Mouse (Mus musculus): ENCODE measurements around the gene Mrc1. TPM values are rescaled to one million over a fixed set of nuclear protein-coding genes. Genes with fewer than 3 reads are reported as not detected.

Gene Mrc1
- polyA plus RNA-seq, 1 experiment from 2014 or later: 6.4 TPM

GRCm38 (mm10) chr2:14232897-14233296, 3.7 kb downstream of the Mrc1 start:
- Histone ChIP-seq H3K4me1 (ENCODE audit: control insufficient read depth, insufficient read depth, low read length) (no peaks in the 10 kb centered on the region), H3K27me3 (ENCODE audit: control insufficient read depth, insufficient read depth, low read length) (no peaks in the 10 kb centered on the region), H3K4me3 (ENCODE audit: low read depth, low read length) (no peak overlapping the region), H3K9me3 (ENCODE audit: control insufficient read depth, low read length) (no peaks in the 10 kb centered on the region), H3K4me2 (no peak overlapping the region), H3K27ac (ENCODE audit: low read depth, low read length) (no peak overlapping the region), H3K36me3 (ENCODE audit: control insufficient read depth, insufficient read depth, low read length) (no peaks in the 10 kb centered on the region), H3K9ac (ENCODE audit: low read length) (no peak overlapping the region)
- ATAC-seq (ENCODE audit: low FRiP score) (no peak), DNase-seq (ENCODE audit: low spot score, missing footprints) (no peak)
- WGBS: 100% methylated on average over 1 of the region's 1 CpGs

GRCm38 (mm10) chr2:14233983-14234382, 4.8 kb downstream of the Mrc1 start:
- DNase-seq (ENCODE audit: low spot score, missing footprints): no peak
- no peaks in the 10 kb centered on the region for H3K27me3 ChIP-seq (ENCODE audit: control insufficient read depth, insufficient read depth, low read length)
- H3K9ac ChIP-seq (ENCODE audit: low read length): no peak overlapping the region
- no peak for ATAC-seq (ENCODE audit: low FRiP score)
- no peak overlapping the region for H3K4me3 ChIP-seq (ENCODE audit: low read depth, low read length)
- no peak overlapping the region for H3K4me2 ChIP-seq
- no peaks in the 10 kb centered on the region for H3K4me1 ChIP-seq (ENCODE audit: control insufficient read depth, insufficient read depth, low read length)
- 78% methylated on average over 2 of the region's 2 CpGs for WGBS
- no peak overlapping the region for H3K27ac ChIP-seq (ENCODE audit: low read depth, low read length)
- H3K9me3 ChIP-seq (ENCODE audit: control insufficient read depth, low read length): no peaks in the 10 kb centered on the region
- no peaks in the 10 kb centered on the region for H3K36me3 ChIP-seq (ENCODE audit: control insufficient read depth, insufficient read depth, low read length)

- Histone ChIP-seq H3K27me3 (ENCODE audit: control insufficient read depth, insufficient read depth, low read length) (no peaks in the 10 kb centered on the region), H3K36me3 (ENCODE audit: control insufficient read depth, insufficient read depth, low read length) (no peaks in the 10 kb centered on the region), H3K4me3 (ENCODE audit: low read depth, low read length) (no peak overlapping the region), H3K27ac (ENCODE audit: low read depth, low read length) (no peak overlapping the region), H3K4me2 (no peak overlapping the region), H3K9ac (ENCODE audit: low read length) (no peak overlapping the region), H3K9me3 (ENCODE audit: control insufficient read depth, low read length) (no peaks in the 10 kb centered on the region), H3K4me1 (ENCODE audit: control insufficient read depth, insufficient read depth, low read length) (no peaks in the 10 kb centered on the region)
- DNase-seq (ENCODE audit: low spot score, missing footprints) (no peak), ATAC-seq (ENCODE audit: low FRiP score) (no peak)
- 92% methylated on average over 5 of the region's 5 CpGs for WGBS
Measured at GRCm38 (mm10) chr2:14235319-14235718, 6.1 kb downstream of the Mrc1 start.

- DNase-seq (ENCODE audit: low spot score, missing footprints) (no peak), ATAC-seq (ENCODE audit: low FRiP score) (no peak)
- no peaks in the 10 kb centered on the region for H3K27me3 ChIP-seq (ENCODE audit: control insufficient read depth, insufficient read depth, low read length)
- no peaks in the 10 kb centered on the region for H3K9me3 ChIP-seq (ENCODE audit: control insufficient read depth, low read length)
- no peak overlapping the region for H3K27ac ChIP-seq (ENCODE audit: low read depth, low read length)
- no peaks in the 10 kb centered on the region for H3K4me1 ChIP-seq (ENCODE audit: control insufficient read depth, insufficient read depth, low read length)
- H3K36me3 ChIP-seq (ENCODE audit: control insufficient read depth, insufficient read depth, low read length): no peaks in the 10 kb centered on the region
- no peak overlapping the region for H3K9ac ChIP-seq (ENCODE audit: low read length)
- WGBS: 96% methylated on average over 4 of the region's 4 CpGs
- no peak overlapping the region for H3K4me3 ChIP-seq (ENCODE audit: low read depth, low read length)
- no peak overlapping the region for H3K4me2 ChIP-seq
Measured at GRCm38 (mm10) chr2:14236920-14237319, 7.7 kb downstream of the Mrc1 start.

GRCm38 (mm10) chr2:14237723-14238122, 8.5 kb downstream of the Mrc1 start:
- H3K27me3 ChIP-seq (ENCODE audit: control insufficient read depth, insufficient read depth, low read length): no peaks in the 10 kb centered on the region
- H3K36me3 ChIP-seq (ENCODE audit: control insufficient read depth, insufficient read depth, low read length): no peaks in the 10 kb centered on the region
- DNase-seq (ENCODE audit: low spot score, missing footprints) (no peak), ATAC-seq (ENCODE audit: low FRiP score) (no peak)
- no peak overlapping the region for H3K9ac ChIP-seq (ENCODE audit: low read length)
- H3K9me3 ChIP-seq (ENCODE audit: control insufficient read depth, low read length): no peaks in the 10 kb centered on the region
- no peak overlapping the region for H3K4me3 ChIP-seq (ENCODE audit: low read depth, low read length)
- no peak overlapping the region for H3K27ac ChIP-seq (ENCODE audit: low read depth, low read length)
- H3K4me1 ChIP-seq (ENCODE audit: control insufficient read depth, insufficient read depth, low read length): no peaks in the 10 kb centered on the region
- WGBS: 75% methylated on average over 4 of the region's 4 CpGs
- no peak overlapping the region for H3K4me2 ChIP-seq

GRCm38 (mm10) chr2:14239151-14239550, 10.0 kb downstream of the Mrc1 start:
- DNase-seq (ENCODE audit: low spot score, missing footprints) (no peak), ATAC-seq (ENCODE audit: low FRiP score) (no peak)
- Histone ChIP-seq H3K4me3 (ENCODE audit: low read depth, low read length) (no peak overlapping the region), H3K4me2 (no peak overlapping the region), H3K4me1 (ENCODE audit: control insufficient read depth, insufficient read depth, low read length) (no peaks in the 10 kb centered on the region), H3K36me3 (ENCODE audit: control insufficient read depth, insufficient read depth, low read length) (no peaks in the 10 kb centered on the region), H3K9ac (ENCODE audit: low read length) (no peak overlapping the region), H3K27ac (ENCODE audit: low read depth, low read length) (no peak overlapping the region), H3K9me3 (ENCODE audit: control insufficient read depth, low read length) (no peaks in the 10 kb centered on the region), H3K27me3 (ENCODE audit: control insufficient read depth, insufficient read depth, low read length) (no peaks in the 10 kb centered on the region)
- WGBS: 73% methylated on average over 5 of the region's 5 CpGs

GRCm38 (mm10) chr2:14244157-14244556, 15.0 kb downstream of the Mrc1 start:
- Histone ChIP-seq H3K9ac (ENCODE audit: low read length) (no peak overlapping the region), H3K27me3 (ENCODE audit: control insufficient read depth, insufficient read depth, low read length) (no peaks in the 10 kb centered on the region), H3K4me2 (no peak overlapping the region), H3K27ac (ENCODE audit: low read depth, low read length) (no peak overlapping the region), H3K4me1 (ENCODE audit: control insufficient read depth, insufficient read depth, low read length) (no peaks in the 10 kb centered on the region), H3K4me3 (ENCODE audit: low read depth, low read length) (no peak overlapping the region), H3K36me3 (ENCODE audit: control insufficient read depth, insufficient read depth, low read length) (no peaks in the 10 kb centered on the region), H3K9me3 (ENCODE audit: control insufficient read depth, low read length) (no peaks in the 10 kb centered on the region)
- ATAC-seq (ENCODE audit: low FRiP score): no peak
- no peak for DNase-seq (ENCODE audit: low spot score, missing footprints)
- WGBS: 95% methylated on average over 5 of the region's 5 CpGs

- H3K4me1 ChIP-seq (ENCODE audit: control insufficient read depth, insufficient read depth, low read length): no peaks in the 10 kb centered on the region
- no peaks in the 10 kb centered on the region for H3K36me3 ChIP-seq (ENCODE audit: control insufficient read depth, insufficient read depth, low read length)
- 78% methylated on average over 2 of the region's 2 CpGs for WGBS
- H3K4me3 ChIP-seq (ENCODE audit: low read depth, low read length): no peak overlapping the region
- ATAC-seq (ENCODE audit: low FRiP score) (no peak), DNase-seq (ENCODE audit: low spot score, missing footprints) (no peak)
- no peaks in the 10 kb centered on the region for H3K9me3 ChIP-seq (ENCODE audit: control insufficient read depth, low read length)
- H3K9ac ChIP-seq (ENCODE audit: low read length): no peak overlapping the region
- H3K27ac ChIP-seq (ENCODE audit: low read depth, low read length): no peak overlapping the region
- no peaks in the 10 kb centered on the region for H3K27me3 ChIP-seq (ENCODE audit: control insufficient read depth, insufficient read depth, low read length)
- no peak overlapping the region for H3K4me2 ChIP-seq
Measured at GRCm38 (mm10) chr2:14244668-14245067, 15.5 kb downstream of the Mrc1 start.

- no peak for ATAC-seq (ENCODE audit: low FRiP score)
- Histone ChIP-seq H3K27me3 (ENCODE audit: control insufficient read depth, insufficient read depth, low read length) (no peaks in the 10 kb centered on the region), H3K4me1 (ENCODE audit: control insufficient read depth, insufficient read depth, low read length) (no peaks in the 10 kb centered on the region), H3K27ac (ENCODE audit: low read depth, low read length) (no peak overlapping the region), H3K9ac (ENCODE audit: low read length) (no peak overlapping the region), H3K9me3 (ENCODE audit: control insufficient read depth, low read length) (no peaks in the 10 kb centered on the region), H3K4me3 (ENCODE audit: low read depth, low read length) (no peak overlapping the region), H3K4me2 (no peak overlapping the region), H3K36me3 (ENCODE audit: control insufficient read depth, insufficient read depth, low read length) (no peaks in the 10 kb centered on the region)
- DNase-seq (ENCODE audit: low spot score, missing footprints): no peak
- 82% methylated on average over 3 of the region's 3 CpGs for WGBS
Measured at GRCm38 (mm10) chr2:14249839-14250564, 20.8 kb downstream of the Mrc1 start.

All from midbrain, embryonic 11.5 days (tissue).